Mouse (Mus musculus) bone marrow, adult 2 months (tissue): ENCODE data around the gene Olfr1261.

Experiments used
- CTCF ChIP-seq: fragments of 200-500 bp; IDR thresholded peaks from 2 replicates; pipeline ENCODE4 v1.5.1; 2011; ENCODE audit warnings: low read length, control low read depth; ENCODE audit not compliant: control insufficient read depth, insufficient read depth
- POLR2A ChIP-seq: fragments of 200-500 bp; IDR thresholded peaks from 2 replicates; pipeline ENCODE4 v1.6.1; 2011; ENCODE audit warnings: low read depth, mild to moderate bottlenecking, control low read depth, low read length, borderline replicate concordance; ENCODE audit not compliant: control insufficient read depth

- TF ChIP-seq CTCF: no peak
- TF ChIP-seq POLR2A: no peak
These were observed 16.8 kb upstream of the Olfr1261 start, which contains the start of gene Olfr1260 for GRCm38 (mm10) chr2:89974184-89974583.
